Comparison of ENCODE assay signal across 15 mouse cellular contexts in the genomic region with DNA sequence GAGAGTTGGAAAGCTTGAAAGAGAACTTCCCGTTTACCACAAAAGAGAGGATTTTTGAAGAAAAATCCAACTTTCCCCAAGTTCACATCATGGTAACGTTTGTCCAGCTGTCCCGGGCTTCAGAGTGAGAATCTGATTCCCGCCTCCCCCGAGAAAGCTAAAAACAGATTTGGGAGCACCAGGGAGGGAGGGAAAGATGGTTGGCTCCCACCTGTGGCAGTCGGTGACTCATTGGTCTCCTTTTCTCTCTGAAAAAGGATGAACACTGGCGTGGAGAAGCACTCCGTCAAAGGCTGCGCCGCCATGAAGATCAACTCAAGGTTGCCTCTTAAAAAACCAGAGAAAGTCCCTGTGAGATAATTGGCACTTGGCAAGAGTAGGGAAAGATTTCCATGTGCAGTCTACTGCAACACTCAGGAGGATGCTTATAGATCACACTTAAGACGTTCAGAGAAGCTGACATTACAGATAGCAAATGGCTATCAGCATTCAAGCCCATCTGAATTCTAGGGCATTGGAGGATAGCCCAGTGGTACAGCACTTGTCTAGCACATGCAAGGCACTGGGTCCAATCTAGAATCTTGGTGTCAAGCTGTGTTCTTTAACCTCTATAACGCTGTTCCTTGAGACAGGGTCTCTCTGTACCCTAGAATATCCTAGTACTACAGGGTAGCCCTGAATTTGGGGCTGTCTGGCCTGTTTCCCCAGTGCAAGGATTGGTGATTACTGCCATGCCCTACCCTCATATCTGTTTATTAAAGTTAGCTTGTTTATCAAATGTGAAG.
"Had no signal": no experiment of that assay in that cellular context is flagged by ENCODE, and none has a peak within 500 bp of the region (broad histone marks: within the 10 kb centered on the region; RNA-seq: fewer than 3 reads in every experiment).

No protein-coding gene starts in this region.

- H3K4me1 ChIP-seq: midbrain, embryonic 13.5 days; neural tube, embryonic 15.5 days had no signal

- H3K9ac ChIP-seq: limb, embryonic 12.5 days; liver, embryonic 13.5 days; liver, postnatal 0 days; lung, embryonic 15.5 days; midbrain, embryonic 13.5 days; neural tube, embryonic 15.5 days had no signal

- H3K4me3 ChIP-seq: layer of hippocampus, adult 2 months; limb, embryonic 12.5 days; liver, embryonic 13.5 days; lung, embryonic 15.5 days; midbrain, embryonic 13.5 days; neural tube, embryonic 15.5 days had no signal

- H3K27ac ChIP-seq: kidney, postnatal 0 days; layer of hippocampus, adult 2 months; limb, embryonic 12.5 days; lung, embryonic 15.5 days; midbrain, embryonic 13.5 days; neural tube, embryonic 15.5 days had no signal

- H3K4me2 ChIP-seq: limb, embryonic 12.5 days; liver, embryonic 13.5 days; lung, embryonic 15.5 days; midbrain, embryonic 13.5 days; neural tube, embryonic 15.5 days had no signal

- DNase-seq: kidney, adult 11 months; kidney, adult 9 months; kidney, postnatal 36 days; liver; liver, embryonic 13.5 days; liver, postnatal 0 days; spleen, adult 18-20 months; thymus, adult 2 months; thymus, postnatal 25 days had no signal

- H3K9me3 ChIP-seq: limb, embryonic 12.5 days; liver, embryonic 13.5 days; lung, embryonic 15.5 days; midbrain, embryonic 13.5 days; neural tube, embryonic 15.5 days had no signal

- ATAC-seq: liver, postnatal 0 days; midbrain, embryonic 13.5 days had no signal

- H3K27me3 ChIP-seq: limb, embryonic 12.5 days; liver, embryonic 13.5 days; lung, embryonic 15.5 days; midbrain, embryonic 13.5 days; neural tube, embryonic 15.5 days had no signal
